Mouse (Mus musculus) Patski (cell line): ENCODE results near the gene Sbno1. TPM values are rescaled to one million over a fixed set of nuclear protein-coding genes. Genes with fewer than 3 reads are reported as not detected.
A peak's percentile ranks its signal among the peaks of the same experiment; 100 is the strongest.

Experiments used
- ATAC-seq: fragments of 100-300 bp; one replicate; pipeline ENCODE4 v1.8.0; 2021
- CTCF ChIA-PET: fragments of 350-600 bp; sonication (Branson Sonifier 250); formaldehyde crosslinking; loops from one replicate; lab custom pipeline; 2022; ENCODE audit warnings: inconsistent platforms; lab: Charles Lee
- POLR2A ChIA-PET: fragments of 350-600 bp; sonication (Branson Sonifier 250); formaldehyde crosslinking; loops from one replicate; lab custom pipeline; 2022; ENCODE audit warnings: antibody characterized with exemption, inconsistent platforms; lab: Charles Lee
- DNase-seq: peaks from one replicate; pipeline ENCODE4 v3.0.0-alpha.2; 2011; ENCODE audit warnings: low read depth, low spot score
- H3K27me3 ChIP-seq: fragments of 371-371 bp; one replicate; pipeline ENCODE4 v1.5.1; 2021
- CTCF ChIP-seq: fragments of 100-300 bp; IDR thresholded peaks from one replicate; pipeline ENCODE4 v1.5.1; 2021
- in situ Hi-C: fragments of 300-500 bp; cut with MboI; formaldehyde crosslinking; loops from 3 replicates; pipeline ENCODE4 v1.11.1; 2018; ENCODE audit warnings: low pct_unique_long_range_greater_than_20kb, mixed read lengths
- polyA plus RNA-seq: library from polyadenylated mRNA; unstranded; gene quantifications from one replicate; pipeline ENCODE4 v1.2.3, GENCODE M21; 2021

Gene Sbno1
- polyA plus RNA-seq, 1 experiment from 2014 or later = 59.0 TPM

- TF ChIP-seq CTCF = peak; percentile 89
- H3K27me3 ChIP-seq = no peaks in the 10 kb centered on the region
- peak; percentile 39 for ATAC-seq
- no peak for DNase-seq
- POLR2A ChIA-PET = interaction anchor here (0.6 to 1.4 kb wide), 4 partner anchors 106 to 124 kb away, joined by 3 to 4 read pairs (median 3); partner anchors contain the start of gene Ddx55
- in situ Hi-C loops = loop anchor here (25.0 kb wide), 1 partner anchor 430 kb away; the partner anchor contains the start of genes Ccdc92 and Zfp664
- CTCF ChIA-PET = interaction anchor here (0.7 to 4.4 kb wide), 15 partner anchors 7 to 139 kb away, joined by 3 to 30 read pairs (median 4); partner anchors contain the start of genes Ddx55, Kmt5a, Rilpl1 and Rilpl2
Measured at GRCm38 (mm10) chr5:124432398-124433012, 6.7 kb upstream of the Sbno1 start.

DNA sequence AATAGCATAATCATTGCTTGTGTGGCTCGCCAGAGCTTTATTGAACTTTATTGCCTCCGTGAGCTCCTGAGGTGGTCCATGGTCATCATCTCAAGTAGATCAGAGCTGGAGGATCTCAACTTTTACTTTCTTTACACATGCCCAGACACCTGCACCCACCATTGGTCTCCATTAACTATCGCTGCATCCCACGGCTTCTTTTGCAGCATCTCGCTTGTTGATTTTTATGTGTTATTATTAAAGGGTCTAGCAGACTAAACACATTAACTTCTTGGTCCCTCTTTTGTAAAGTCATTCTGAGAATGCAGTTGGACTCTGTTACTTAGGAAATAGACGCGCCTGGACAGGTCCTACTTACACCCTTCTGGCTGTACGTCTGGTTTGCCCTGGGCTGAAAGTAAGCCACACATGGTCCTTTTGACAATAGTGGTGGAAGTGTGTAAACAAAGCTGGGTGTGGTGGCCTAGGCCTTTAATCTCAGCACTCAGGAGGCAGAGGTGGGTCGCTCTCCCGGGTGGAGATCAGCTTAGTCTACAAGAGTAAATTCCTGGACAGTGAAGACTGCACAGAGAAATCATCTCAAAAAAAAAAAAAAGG is 772 bp upstream of the Sbno1 start:
- DNase-seq = no peak
- ATAC-seq = no peak

DNA sequence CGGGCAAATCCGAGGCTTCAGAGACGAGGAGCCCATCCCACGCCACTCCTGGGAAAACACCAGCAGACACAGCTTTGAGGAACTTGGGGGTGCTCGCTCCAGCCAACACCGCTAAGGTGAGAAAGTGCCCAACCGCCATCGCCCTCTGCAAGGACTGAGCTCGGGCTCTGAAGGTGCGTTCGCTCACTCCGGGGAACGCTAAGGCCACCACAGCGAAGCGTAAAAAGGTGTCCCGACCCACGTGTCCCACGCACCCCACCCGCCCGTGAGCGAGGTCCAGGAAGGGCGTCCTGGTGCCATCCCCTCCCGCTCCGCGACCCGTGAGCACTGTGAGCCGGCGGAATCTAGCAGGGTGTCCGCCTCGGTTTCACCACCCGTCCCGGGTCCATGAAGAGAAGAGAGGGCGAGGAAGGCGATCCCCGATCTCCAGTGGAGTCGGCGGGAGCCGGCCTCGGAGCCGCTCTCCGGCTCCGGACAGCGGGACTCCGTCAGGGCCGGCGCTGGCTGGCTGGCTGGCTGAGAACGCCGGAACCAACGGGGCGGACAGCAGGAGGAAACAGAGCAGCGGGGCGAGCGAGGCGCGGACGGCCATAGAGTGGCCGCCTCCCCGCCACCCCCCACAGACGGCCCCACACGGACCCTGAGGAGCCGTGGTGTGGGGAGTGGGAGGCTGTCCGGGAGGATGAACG is 934 bp downstream of the Sbno1 start:
- no peak for DNase-seq
- in situ Hi-C loops = loop anchor here (25.0 kb wide), 1 partner anchor 437 kb away; the partner anchor contains the start of genes Ccdc92 and Zfp664
- POLR2A ChIA-PET = interaction anchor here (0.6 to 1.5 kb wide), 3 partner anchors 55 to 122 kb away, joined by 3 to 5 read pairs (median 3); no protein-coding TSS in a partner anchor
- ATAC-seq = peak; percentile 24
- no peak for TF ChIP-seq CTCF
- H3K27me3 ChIP-seq = no peaks in the 10 kb centered on the region
- CTCF ChIA-PET = no interaction called here

More for the DNA sequence above, 772 bp upstream of the Sbno1 start:
- in situ Hi-C loops = loop anchor here (25.0 kb wide), 1 partner anchor 436 kb away; the partner anchor contains the start of genes Ccdc92 and Zfp664
- no peaks in the 10 kb centered on the region for H3K27me3 ChIP-seq
- CTCF ChIA-PET = interaction anchor here (1.7 to 2.4 kb wide), 2 partner anchors 11 to 112 kb away, joined by 5 to 10 read pairs; no protein-coding TSS in a partner anchor
- POLR2A ChIA-PET = interaction anchor here (0.6 to 0.7 kb wide), 2 partner anchors 52 to 105 kb away, joined by 3 to 4 read pairs; partner anchors contain the start of genes Rilpl1 and Rilpl2
- TF ChIP-seq CTCF = no peak

DNA sequence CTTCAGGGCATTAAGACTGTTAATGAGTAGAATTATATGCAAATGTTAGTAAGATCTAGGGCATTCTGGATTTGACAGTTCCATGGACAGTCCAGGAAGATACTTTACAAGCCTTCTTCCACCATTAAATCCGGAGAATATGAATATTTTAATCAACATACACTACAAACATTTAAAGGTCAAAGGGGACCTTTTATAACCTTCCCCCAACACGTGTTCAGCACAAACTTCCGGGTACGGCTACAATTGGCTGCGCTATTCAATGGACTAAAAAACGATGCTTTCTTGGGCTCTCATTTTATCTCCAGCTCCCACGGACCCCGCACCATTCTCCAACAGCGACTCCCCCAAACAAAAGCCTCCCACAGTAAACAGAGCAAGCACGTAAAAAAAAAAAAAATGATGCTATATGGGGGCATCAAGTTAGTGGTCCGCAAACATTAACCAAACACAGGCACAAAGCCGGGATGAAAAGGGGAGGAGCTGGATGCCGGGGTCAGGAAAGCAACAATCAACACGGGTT is 1.5 kb downstream of the Sbno1 start:
- TF ChIP-seq CTCF = no peak
- ATAC-seq (no peak), DNase-seq (no peak)
- ChIA-PET POLR2A (interaction anchor here (0.6 to 1.5 kb wide), 3 partner anchors 56 to 122 kb away, joined by 3 to 5 read pairs (median 3); no protein-coding TSS in a partner anchor), CTCF (no interaction called here)
- no peaks in the 10 kb centered on the region for H3K27me3 ChIP-seq
- in situ Hi-C loops = no loop called here

DNA sequence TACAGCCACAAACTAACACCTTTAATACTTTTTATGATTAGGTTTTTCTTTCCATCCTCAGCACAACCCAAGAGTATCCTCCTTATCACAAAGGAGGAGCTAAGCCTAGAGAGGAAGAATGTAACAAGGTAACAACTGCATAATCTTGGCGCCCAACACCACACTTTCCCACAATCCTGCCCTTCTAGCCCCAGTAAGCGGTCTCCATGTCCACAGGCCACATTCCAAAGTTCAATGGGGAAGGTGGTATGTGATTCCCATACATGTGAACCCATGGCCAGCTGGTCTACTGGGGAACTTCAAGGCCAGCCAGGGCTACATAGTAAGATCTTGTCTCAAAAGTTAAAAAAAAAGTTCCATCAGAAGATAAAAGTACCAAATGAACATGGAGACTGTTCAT is 4.0 kb downstream of the Sbno1 start:
- ChIA-PET POLR2A (no interaction called here), CTCF (interaction anchor here (1.6 kb wide), 1 partner anchor 117 kb away, joined by 4 read pairs; no protein-coding TSS in a partner anchor)
- ATAC-seq = no peak

DNA sequence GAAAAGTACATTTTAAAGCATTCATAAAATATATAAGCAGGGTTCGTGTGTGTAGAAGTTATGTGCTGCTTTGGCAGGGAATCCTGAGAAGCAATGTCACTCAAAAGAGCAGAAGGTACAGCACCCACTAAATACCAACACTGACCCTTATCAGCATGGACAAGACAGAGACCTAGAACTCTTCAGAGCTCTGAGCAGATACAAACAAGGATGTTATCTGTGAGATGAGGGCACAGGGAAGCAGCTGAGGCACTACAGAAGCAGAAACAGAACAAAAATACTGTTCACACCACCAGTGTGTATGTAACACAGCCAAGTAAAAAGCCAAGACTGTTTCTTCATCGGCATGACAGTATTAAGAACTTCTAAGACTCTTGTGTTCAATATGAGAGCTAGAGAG is 6.9 kb downstream of the Sbno1 start:
- ChIA-PET POLR2A (no interaction called here), CTCF (no interaction called here)
- TF ChIP-seq CTCF = no peak
- in situ Hi-C loops = no loop called here
- ATAC-seq (no peak), DNase-seq (no peak)
- no peaks in the 10 kb centered on the region for H3K27me3 ChIP-seq

More for the DNA sequence above, 4.0 kb downstream of the Sbno1 start:
- H3K27me3 ChIP-seq = no peaks in the 10 kb centered on the region
- no peak for TF ChIP-seq CTCF
- in situ Hi-C loops = no loop called here
- DNase-seq = no peak

- POLR2A ChIA-PET = no interaction called here
- TF ChIP-seq CTCF = no peak
- ATAC-seq (no peak), DNase-seq (no peak)
- in situ Hi-C loops = no loop called here
- no peaks in the 10 kb centered on the region for H3K27me3 ChIP-seq
- CTCF ChIA-PET = interaction anchor here (0.9 to 2.0 kb wide), 3 partner anchors 24 to 133 kb away, joined by 3 to 4 read pairs (median 4); no protein-coding TSS in a partner anchor
Measured at GRCm38 (mm10) chr5:124412163-124412562, 13.6 kb downstream of the Sbno1 start.

DNA sequence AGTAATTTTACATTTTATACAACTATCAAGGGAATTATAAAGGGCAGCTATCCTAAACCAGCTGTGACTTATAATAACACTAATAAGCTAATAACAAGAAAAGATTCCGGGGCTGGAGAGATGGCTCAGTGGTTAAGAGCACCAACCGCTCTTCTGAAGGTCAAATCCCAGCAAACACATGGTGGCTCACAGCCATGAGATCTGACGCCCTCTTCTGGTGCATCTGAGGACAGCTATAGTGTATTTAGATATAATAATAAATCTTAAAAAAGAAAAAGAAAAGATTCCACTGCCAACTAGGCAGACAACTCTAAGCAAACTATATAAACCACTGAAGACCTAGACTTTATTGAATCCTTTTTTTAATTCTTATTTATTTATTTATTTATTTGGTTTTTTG is 15.0 kb downstream of the Sbno1 start:
- DNase-seq (no peak), ATAC-seq (no peak)
- POLR2A ChIA-PET = no interaction called here
- no peaks in the 10 kb centered on the region for H3K27me3 ChIP-seq
- TF ChIP-seq CTCF = peak; percentile 55
- CTCF ChIA-PET = interaction anchor here (0.9 to 2.0 kb wide), 6 partner anchors 11 to 248 kb away, joined by 3 to 8 read pairs (median 4); no protein-coding TSS in a partner anchor
- in situ Hi-C loops = no loop called here

GRCm38 (mm10) chr5:124393726-124394125 is 32.1 kb downstream of the Sbno1 start:
- POLR2A ChIA-PET = interaction anchor here (0.6 to 1.3 kb wide), 2 partner anchors 14 to 39 kb away, joined by 4 read pairs; no protein-coding TSS in a partner anchor
- CTCF ChIA-PET = interaction anchor here (1.0 to 2.0 kb wide), 5 partner anchors 8 to 145 kb away, joined by 3 to 5 read pairs (median 3); no protein-coding TSS in a partner anchor
- DNase-seq (no peak), ATAC-seq (no peak)
- no peak for TF ChIP-seq CTCF
- in situ Hi-C loops = no loop called here
- H3K27me3 ChIP-seq = no peaks in the 10 kb centered on the region
